Mouse (Mus musculus) kidney, postnatal 25 days (tissue): ENCODE results near the gene Pdlim1.
"Not testable (repeated sequence)": the region's sequence is repeated elsewhere in the genome, so short reads cannot be mapped to it uniquely, and the experiment has no call there.

Source experiments
- DNase-seq, 2 experiments: peaks; one replicate each; pipeline ENCODE4 v3.0.0; 2021; ENCODE audit warnings: mixed read lengths in 2 of 2

Gene Pdlim1

DNA sequence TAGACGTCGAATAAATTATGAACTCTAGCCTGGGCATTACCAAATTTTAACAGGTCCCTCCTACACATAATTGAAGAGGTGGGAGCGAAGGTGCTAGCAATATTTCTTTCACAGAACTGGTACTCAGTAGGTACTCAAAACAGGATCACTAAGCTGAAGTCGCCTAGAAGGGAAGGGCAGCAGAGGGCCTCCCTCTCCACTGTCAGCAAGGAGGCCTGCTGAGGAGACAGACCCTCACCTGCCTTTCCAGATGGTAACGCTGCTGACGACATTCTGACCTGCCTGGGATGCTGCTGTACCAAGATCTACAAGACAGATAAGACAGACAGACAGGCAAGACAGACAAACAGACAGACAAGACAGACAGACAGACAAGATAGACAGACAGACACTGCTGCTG, 31.3 kb downstream of the Pdlim1 start:
- DNase-seq = no peak

DNA sequence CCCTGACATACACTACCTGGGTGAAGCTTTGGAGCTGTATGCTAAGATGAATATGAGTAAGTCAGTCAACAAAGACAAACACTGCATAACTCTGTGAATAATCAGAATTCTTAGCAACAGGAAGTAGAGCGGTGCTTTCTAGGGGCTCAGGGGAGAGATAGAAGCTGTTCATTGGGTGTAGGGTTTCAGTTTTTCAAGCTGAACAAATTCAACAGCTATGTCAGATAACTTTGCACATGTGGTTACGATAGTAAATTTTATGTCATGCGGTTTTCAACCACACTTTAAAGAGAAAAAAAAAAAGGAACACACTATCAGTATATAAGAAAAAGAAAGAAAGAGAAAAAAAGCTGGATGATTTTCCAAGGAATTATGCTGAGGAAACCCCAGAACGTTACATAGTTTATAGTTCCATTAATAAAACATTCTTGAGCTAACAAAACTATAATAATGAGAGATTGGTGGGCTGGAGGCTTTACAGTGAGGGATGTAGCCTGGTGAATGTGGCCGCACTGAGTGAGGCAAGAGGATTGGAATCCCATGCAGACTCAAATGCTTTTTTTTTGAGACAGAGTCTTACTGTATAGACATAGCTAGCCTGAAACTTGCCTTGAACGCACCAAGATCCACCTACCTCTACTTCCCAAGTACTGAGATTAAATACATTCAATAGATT, 33.3 kb downstream of the Pdlim1 start:
- no peak for DNase-seq

DNA sequence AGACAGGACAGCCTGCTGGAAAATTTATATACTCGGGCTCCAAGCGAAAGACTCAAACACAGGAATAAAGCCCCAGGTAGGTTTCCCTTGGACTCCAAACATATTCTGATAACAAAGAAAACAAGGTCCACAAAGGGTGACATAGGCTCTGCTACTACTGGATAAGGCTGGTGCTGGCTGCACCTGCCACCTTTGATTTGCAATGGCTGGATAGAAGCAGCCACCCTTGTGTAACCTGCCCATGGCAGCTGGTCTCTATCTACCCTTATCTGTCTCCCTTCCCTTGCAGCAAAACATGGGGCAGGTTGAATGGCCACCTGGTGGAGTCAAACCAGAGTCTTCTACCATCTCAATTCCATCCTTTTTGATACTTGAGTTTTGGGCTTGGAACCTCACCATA, 39.1 kb downstream of the Pdlim1 start:
- no peak for DNase-seq

DNA sequence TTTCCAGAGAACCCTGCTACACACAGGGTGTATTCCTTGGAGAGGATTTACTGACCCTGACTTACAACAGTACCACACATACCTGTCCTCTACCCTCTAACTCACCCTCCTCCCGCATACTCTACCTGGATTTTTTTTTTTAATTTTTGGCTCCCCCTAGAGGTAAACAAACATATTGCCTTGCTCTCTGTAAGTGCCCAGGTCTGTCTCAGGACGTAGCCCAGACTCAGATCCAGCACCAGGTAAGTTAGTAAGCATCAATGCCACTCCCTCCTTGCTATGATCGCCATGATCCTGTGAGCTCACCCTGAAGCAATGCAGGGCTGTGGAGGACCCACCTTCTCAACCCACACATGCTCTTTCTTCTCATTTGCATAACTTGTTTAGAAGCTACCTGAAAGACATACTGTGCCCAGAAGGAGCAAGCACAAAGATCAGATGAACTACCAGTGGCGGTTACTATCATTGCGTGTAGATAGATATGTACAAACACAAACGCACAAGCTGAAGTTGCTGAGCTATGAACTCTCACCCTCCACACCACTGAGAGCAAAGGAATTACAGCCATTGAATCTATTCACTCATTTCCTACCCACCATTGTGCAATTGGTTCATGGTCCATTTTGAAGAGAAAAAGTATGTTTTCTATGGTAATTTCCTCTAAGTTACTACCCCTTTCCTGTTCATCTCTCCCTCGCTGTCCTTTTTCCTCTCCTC, 39.7 kb downstream of the Pdlim1 start:
- DNase-seq = no peak

DNA sequence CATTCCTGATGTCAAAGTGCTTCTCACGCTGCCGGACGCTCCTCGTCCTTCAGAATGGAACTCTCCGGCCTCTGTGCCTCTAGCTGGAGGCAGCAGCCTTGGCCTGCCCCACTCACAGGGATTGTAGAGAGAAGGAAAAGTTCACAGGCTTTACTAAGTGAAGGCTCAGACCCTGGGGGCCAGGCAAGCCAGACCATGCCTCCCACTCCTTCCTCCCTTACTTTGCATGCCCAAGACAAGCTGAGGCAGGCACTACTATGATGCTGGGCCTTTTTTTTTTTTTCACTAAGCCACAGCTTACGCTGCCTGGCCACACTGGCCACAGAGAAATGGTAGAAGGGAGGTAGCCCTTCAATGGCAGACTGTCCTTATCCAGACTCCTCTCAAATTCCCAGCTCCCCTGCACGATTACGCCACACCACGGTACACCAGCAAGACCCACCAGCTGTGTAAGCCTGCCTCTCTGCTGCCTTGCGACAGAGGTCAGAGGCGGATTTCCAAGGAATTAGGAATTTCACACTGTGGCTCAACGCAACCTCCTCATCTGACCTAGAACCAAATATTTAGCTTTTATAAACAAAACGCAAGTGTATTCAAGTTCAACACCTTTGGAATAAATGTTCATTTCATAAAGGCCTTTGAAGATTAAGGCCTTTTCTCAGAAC, 40.4 kb downstream of the Pdlim1 start:
- no peak for DNase-seq

DNA sequence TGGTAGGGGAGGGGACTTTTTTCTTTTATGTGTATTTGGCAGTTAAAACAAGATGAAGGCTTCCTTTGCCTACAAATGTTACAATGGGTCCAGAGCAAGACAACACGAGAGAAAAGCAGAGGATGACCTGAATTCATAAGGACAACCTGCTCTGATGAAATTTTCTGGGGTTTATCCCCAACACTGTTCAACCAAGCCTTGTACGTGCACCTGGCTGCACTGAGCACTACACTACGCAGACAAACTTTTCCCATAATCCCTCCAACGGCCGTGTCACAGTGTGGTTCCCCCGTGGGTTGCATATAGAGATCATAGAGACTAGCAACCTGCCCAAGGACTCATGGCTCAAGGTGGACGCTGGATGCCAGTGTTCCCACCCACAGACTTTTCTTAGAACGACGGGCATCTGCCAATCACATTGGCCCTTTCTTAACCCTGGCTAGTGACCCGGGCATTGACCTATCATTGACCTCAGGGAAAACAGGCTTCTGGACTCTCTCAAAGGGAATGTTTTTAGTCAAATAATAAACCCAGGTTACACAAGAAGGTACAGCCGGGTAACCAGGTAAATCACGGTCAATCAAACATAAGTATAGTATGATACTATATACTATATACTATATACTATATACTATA, 45.0 kb downstream of the Pdlim1 start:
- DNase-seq = no peak

DNA sequence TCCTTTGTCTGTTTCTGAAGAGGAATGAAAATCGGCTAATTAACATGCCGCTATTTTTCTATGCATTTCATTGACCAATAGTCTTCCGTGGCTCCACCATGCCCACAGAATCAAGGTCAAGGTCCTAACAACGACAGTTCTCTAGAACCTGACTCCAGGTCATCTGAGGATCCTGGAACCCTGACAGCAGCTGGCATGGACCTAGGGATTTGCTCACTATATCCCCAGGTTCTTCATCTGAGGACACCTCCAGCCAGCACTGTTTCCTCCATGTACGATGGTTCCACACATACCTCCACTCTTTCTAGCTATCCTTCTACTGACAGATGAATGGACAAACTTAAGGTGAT, 45.9 kb downstream of the Pdlim1 start:
- DNase-seq = peak; percentile 32 to 64

DNA sequence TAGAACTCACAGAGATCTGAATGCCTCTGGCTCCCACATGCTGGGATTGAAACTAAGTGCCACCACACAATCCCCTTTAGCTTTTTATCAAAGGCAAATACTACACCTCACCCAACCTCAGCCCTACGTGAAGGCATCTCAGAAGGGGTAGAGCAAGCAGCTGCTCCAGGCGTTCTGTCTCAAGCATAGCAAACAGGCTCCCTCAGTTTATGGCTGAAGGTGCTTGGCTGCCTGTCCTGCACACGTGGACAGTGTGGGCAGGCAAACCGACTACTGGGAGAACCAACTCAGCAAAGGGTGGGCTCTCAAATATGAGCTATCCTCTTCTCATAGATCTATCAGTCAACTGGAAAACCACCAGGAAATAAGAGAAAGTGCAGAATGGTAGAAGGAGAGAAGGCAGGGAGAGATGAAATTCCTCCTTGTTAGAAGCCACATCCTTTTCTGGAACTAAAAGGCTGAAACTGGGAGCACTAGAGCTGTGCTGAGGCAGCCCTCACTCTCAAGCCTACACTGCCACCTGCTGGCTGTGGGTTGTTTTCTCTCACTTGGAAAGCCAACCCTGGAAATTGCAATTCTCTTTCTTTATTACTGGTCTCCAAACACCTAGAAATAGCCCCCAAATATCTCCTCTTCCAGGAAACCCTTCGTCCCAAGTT, 46.4 kb downstream of the Pdlim1 start:
- peak; percentile 70 to 83 for DNase-seq

DNA sequence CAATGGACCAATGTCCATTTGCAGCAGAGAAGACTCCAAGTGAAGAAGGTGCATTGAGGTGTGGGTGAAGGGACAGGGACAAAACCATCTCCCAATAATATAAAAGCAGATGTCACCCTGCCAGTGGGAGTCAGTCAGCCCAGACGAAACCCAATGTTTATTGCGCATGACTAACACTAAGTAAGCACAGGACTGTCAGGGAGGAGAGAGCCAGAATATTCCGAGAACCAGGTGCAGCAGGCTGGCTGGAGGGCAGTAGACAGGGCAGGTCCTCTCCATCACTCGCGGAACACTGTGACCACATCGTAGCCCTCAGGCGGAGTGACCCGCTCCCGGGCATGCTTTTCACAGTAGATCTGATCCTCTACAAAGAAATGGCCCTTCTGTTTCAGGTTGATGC, 49.3 kb downstream of the Pdlim1 start:
- DNase-seq = not testable (repeated sequence)

DNA sequence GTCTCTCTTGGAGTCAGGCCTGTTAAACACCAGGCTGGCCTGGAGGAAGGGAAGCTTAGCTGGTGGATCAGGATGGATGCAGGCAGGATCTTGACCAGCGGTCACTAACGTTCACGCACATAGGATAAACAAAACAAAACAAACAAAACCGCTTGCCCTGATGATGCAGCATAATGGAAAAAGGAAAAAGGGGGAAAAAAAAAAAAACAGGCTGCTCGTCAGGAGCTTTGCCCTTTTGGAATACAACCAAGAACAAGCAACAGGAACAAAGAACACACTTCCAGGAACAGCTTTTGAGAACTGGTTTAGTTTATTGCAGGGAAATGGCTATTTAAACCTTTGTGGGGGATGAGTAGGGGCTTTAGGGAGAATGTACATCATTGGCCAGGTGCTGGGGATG, 50.8 kb downstream of the Pdlim1 start:
- DNase-seq = no peak

DNA sequence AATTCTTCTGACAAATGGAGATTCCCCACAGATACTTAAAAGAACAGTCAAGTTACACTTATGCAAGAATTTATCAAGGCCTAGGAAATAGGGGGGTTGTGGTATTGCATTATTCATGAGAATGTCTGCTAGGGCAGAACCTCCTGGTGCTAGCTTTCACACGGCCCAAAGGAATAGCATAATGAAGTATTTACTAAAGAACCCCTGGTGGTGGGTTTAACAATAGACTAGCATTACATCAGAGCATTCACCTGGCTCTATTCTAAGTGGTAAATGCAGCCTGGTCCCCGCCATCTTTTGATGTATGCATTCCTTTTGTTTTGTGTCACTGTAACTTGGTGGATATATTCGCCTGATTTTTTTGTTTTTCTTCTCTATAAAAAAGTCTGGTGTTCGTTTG, 68.7 kb downstream of the Pdlim1 start:
- DNase-seq = not testable (repeated sequence)

DNA sequence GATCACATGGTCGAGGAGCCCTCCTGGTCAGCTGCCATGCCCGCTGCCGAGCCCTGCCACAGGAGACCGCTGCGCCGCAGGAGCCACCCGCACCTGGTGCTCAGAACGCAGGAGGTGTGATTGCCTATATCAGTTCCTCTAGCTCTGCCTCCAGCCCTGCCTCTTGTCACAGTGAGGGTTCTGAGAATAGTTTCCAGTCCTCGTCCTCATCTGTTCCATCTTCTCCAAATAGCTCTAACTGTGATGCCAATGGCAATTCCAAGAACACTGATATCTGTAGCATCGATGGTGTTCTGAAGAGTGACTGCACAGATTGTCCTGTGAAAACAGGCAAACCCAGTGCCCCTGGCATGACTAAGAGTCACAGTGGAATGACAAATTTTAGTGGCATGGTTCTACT, 81.0 kb downstream of the Pdlim1 start:
- DNase-seq = peak in 1 of 2 experiments; percentile 34

DNA sequence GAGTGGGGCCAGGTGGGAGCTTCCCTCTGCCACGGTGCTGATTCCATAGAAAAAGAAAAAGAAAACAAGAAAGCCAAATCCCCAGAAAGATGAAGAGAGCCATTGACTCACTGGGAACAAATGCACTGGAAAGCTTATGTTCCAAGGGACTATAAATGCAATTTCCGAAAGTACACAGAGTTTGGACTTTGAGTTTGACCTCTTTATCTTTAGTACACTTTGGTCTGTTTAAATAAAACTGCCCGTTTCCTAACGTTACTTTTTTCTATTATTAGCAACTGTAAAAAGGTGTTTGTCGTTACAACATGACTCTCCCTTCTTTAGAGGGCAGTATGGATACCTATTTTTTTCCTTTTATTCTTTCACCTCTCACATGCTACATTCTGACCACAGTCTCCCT, 84.5 kb downstream of the Pdlim1 start, which contains the start of gene Cyp2c70:
Gene Cyp2c70, minus strand, starts transcription at position 174 of the 400 bp plus-strand sequence.
- DNase-seq = no peak

DNA sequence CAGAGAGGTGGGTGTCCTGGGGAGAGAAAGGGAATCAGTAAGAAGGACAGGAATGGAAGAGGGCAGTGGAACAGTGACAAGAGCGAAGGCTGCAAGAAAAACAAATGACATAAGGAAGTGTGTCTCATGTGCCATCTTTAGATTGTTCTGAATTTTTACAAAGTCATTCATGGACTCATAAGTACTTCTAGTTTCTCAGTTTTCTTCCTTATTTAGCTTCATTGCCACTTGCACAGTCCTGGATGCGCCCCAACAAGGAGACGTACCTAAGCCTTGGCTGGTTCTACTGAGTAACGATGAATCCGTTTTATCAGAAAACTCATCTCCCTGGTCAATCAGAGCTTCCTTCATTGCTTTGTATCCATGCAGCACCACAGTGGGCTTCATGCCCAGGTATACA, 88.0 kb downstream of the Pdlim1 start:
- DNase-seq = no peak

DNA sequence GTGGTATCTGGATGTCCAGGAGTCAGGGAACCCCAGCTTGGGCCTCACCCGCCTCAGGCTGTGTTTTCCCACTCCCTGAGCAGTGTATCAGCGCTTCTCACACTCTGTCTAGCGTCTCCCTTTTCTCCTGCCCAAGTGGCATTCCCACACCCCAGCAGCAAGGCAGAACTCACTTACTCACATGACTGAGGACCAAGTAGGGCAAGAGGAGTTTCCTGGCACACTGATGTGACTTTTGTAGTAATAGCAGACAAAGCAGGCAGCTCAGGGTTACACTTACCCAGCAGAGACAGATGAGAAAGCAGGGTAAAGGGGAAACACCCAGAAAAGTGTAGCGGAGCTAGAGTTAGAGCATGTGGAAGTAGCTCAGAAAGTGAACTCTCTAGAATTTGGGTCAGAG, 93.3 kb downstream of the Pdlim1 start:
- DNase-seq = no peak
